Mouse (Mus musculus): ENCODE results near the gene Gda.

Gda gene

GRCm38 (mm10) chr19:21473345-21473744, at the start of gene Gda:
Gda (minus strand) TSS chr19:21473445.
- in situ Hi-C loops (cut with MboI; ENCODE audit: low pct_unique_long_range_greater_than_20kb in 1 of 2, low sequenced_read_pairs in 2 of 2, unreplicated experiment in 1 of 2) = no loop called here

DNA sequence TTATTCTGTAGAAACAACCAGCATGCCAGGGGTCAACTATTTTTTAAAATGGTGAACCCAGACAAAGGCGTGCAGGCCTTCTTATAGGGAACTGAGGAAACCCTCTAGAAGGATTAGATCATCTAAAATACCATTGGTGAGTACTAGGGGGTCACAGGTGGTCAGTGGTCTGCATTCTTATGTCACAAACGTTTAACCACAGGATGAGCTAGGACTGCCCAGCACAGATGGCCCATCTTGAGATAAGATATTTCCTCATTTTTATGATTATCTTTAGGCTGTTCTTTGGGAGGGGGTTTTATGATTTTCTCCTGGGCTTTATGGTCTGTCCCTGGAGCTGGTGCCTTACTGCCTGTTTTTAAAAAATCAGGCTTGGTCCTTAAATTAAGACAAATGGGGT, 47.0 kb upstream of the Gda start:
- in situ Hi-C loops (cut with MboI; ENCODE audit: low pct_unique_long_range_greater_than_20kb in 1 of 2, low sequenced_read_pairs in 2 of 2, unreplicated experiment in 1 of 2) = no loop called here

DNA sequence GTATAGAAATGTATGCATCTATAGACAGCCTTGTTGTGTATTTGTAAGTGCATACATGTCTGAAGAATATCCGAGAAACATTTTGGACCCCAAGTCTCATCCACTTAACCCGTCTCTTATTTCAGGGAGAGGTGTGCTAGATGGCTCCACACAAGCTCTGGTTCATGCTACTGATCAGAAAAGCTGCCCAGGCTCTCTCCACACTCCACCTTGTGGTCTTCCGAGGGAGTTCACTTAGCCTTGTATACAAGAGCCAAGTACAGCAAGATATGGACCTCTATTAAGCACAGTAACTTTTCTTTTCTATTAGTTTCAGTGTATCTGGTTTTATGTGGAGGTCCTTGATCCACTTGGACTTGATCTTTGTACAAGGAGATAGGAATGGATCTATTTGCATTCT, 36.9 kb upstream of the Gda start:
- in situ Hi-C loops (cut with MboI; ENCODE audit: low pct_unique_long_range_greater_than_20kb in 1 of 2, low sequenced_read_pairs in 2 of 2, unreplicated experiment in 1 of 2) = no loop called here

- in situ Hi-C loops (cut with MboI; ENCODE audit: low pct_unique_long_range_greater_than_20kb in 1 of 2, low sequenced_read_pairs in 2 of 2, unreplicated experiment in 1 of 2) = no loop called here
Observed at GRCm38 (mm10) chr19:21507561-21508232, 34.5 kb upstream of the Gda start.

GRCm38 (mm10) chr19:21507133-21507532, 33.9 kb upstream of the Gda start:
- in situ Hi-C loops (cut with MboI; ENCODE audit: low pct_unique_long_range_greater_than_20kb in 1 of 2, low sequenced_read_pairs in 2 of 2, unreplicated experiment in 1 of 2) = no loop called here

- in situ Hi-C loops (cut with MboI; ENCODE audit: low pct_unique_long_range_greater_than_20kb in 1 of 2, low sequenced_read_pairs in 2 of 2, unreplicated experiment in 1 of 2) = no loop called here
Observed at GRCm38 (mm10) chr19:21504716-21505115, 31.5 kb upstream of the Gda start.

- in situ Hi-C loops (cut with MboI; ENCODE audit: low pct_unique_long_range_greater_than_20kb in 1 of 2, low sequenced_read_pairs in 2 of 2, unreplicated experiment in 1 of 2) = no loop called here
Observed at GRCm38 (mm10) chr19:21499394-21499983, 26.2 kb upstream of the Gda start.

GRCm38 (mm10) chr19:21495817-21496216, 22.6 kb upstream of the Gda start:
- in situ Hi-C loops (cut with MboI; ENCODE audit: low pct_unique_long_range_greater_than_20kb in 1 of 2, low sequenced_read_pairs in 2 of 2, unreplicated experiment in 1 of 2) = no loop called here

GRCm38 (mm10) chr19:21493807-21494521, 20.7 kb upstream of the Gda start:
- in situ Hi-C loops (cut with MboI; ENCODE audit: low pct_unique_long_range_greater_than_20kb in 1 of 2, low sequenced_read_pairs in 2 of 2, unreplicated experiment in 1 of 2) = no loop called here

DNA sequence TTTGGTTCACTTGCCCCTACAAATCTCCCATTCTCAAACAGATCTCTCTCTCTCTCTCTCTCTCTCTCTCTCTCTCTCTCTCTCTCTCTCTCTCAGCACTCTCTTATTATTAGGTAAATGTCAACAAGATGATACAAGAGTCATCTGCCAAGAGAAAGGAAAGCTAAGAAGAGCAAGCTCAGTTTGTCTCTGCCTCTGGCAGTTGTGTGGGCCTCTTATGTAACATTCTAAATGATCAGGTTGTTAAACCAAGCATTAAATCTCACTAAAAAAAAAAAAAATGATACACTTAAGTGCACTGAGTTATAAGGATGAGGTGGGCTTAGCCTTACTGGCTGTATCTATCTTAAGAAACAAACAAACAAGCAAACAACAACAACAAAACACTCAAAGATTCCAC, 18.1 kb upstream of the Gda start:
- in situ Hi-C loops (cut with MboI; ENCODE audit: low pct_unique_long_range_greater_than_20kb in 1 of 2, low sequenced_read_pairs in 2 of 2, unreplicated experiment in 1 of 2) = no loop called here

DNA sequence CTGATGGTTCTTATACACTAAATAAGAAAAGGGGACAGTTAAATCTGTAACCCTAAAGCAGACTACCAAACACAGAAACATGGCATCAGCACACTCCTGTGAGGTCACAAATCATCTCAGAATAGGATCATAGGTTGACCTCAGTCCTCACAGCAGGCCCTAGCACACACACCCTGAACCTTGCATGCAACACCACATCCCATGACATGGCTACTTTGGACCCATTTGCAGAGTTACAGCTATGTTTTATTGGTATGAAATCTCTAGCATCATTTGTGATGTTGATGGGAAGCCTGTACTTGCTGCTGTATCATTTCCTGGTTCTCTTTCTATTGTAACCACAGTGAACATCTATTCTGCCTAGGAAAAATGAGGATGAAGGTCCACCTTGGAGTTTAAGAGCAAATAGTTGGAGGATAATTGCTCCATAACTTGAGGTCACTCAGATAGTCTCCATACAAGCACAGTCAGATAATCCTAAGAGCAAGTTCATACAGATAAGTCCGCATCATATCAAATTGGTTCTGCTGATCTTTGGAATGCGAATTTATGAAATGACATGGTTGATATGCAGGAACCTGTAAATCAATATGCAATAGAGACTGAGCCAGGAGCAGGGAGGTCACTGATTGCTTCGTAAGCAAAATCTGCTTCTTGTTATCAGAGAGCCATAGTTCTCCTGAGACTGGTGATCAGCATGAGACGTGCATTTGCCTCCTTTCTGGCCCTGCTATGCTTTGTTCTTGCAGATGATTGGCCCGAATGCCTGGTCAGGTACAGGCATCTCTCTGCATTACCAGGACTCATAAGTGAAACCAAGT, 14.1 kb upstream of the Gda start:
- in situ Hi-C loops (cut with MboI; ENCODE audit: low pct_unique_long_range_greater_than_20kb in 1 of 2, low sequenced_read_pairs in 2 of 2, unreplicated experiment in 1 of 2) = no loop called here

GRCm38 (mm10) chr19:21482096-21482495, 8.9 kb upstream of the Gda start:
- in situ Hi-C loops (cut with MboI; ENCODE audit: low pct_unique_long_range_greater_than_20kb in 1 of 2, low sequenced_read_pairs in 2 of 2, unreplicated experiment in 1 of 2) = no loop called here

DNA sequence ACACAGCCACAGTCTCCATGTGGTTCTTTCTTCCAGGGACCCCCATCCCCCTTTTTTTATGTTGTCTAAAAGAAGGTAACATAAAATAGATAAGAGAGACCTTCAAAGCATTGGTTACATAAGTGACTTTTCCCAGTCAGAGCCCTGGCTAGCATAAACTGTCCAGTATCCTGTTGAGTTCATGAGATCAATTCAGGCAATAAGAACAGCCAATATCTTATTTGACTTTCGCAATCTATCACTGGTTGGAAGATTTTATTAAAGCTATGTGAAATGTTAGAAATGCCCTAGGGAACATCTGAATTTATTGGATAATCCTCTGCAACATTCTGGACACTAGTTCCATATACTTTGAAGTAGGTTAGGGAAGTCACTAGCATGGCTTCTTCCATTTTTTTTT, 7.8 kb upstream of the Gda start:
- in situ Hi-C loops (cut with MboI; ENCODE audit: low pct_unique_long_range_greater_than_20kb in 1 of 2, low sequenced_read_pairs in 2 of 2, unreplicated experiment in 1 of 2) = no loop called here

DNA sequence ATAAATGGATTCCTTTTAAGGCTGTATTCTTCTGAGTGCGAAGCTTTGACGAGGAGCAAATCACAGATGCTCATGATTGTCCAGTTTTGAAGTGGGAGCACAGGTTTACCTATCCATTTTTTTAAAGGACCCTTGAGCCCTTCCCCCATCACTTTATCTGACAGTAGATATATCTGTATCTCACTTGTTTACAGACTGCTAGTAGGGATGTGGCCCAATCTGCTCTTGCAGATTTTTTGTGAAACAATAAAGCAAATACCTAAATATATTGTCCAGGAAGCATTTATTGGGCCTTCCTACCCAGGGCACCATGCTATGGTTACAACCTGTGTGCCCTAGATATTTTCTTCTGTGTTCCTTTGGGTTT, 6.8 kb upstream of the Gda start:
- in situ Hi-C loops (cut with MboI; ENCODE audit: low pct_unique_long_range_greater_than_20kb in 1 of 2, low sequenced_read_pairs in 2 of 2, unreplicated experiment in 1 of 2) = no loop called here

- in situ Hi-C loops (cut with MboI; ENCODE audit: low pct_unique_long_range_greater_than_20kb in 1 of 2, low sequenced_read_pairs in 2 of 2, unreplicated experiment in 1 of 2) = no loop called here
Observed at GRCm38 (mm10) chr19:21479183-21480052, 6.2 kb upstream of the Gda start.

GRCm38 (mm10) chr19:21478538-21478937, 5.3 kb upstream of the Gda start:
- in situ Hi-C loops (cut with MboI; ENCODE audit: low pct_unique_long_range_greater_than_20kb in 1 of 2, low sequenced_read_pairs in 2 of 2, unreplicated experiment in 1 of 2) = no loop called here

GRCm38 (mm10) chr19:21477780-21478179, 4.5 kb upstream of the Gda start:
- in situ Hi-C loops (cut with MboI; ENCODE audit: low pct_unique_long_range_greater_than_20kb in 1 of 2, low sequenced_read_pairs in 2 of 2, unreplicated experiment in 1 of 2) = no loop called here

DNA sequence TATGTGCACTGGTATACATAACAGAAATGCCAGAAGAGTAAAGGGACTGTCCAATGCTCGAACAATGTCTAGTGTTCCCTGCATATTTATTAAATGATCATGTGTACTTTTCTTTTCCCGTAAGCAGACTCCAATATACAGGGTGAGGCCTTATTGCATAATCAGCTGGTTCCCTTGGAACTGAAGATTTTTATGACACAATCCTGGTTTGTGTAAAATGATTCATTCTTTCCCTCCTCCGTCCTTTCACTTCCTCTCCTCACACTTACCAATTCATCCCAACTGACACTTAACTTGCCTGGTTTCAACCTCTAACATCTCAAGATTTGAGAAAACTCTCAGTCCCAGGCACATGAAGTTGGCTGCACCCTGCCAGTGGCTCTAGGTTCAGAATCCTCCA, 3.5 kb upstream of the Gda start:
- in situ Hi-C loops (cut with MboI; ENCODE audit: low pct_unique_long_range_greater_than_20kb in 1 of 2, low sequenced_read_pairs in 2 of 2, unreplicated experiment in 1 of 2) = no loop called here
